Mouse (Mus musculus): ENCODE measurements at regions not wholly inside any gene's neighbourhood (a gene's known extent, or its start where the extent isn't known, plus 50 kb on each side); places are given as distances from the start of the nearest gene placed in this dataset.
"Not testable (repeated sequence)": the region's sequence is repeated elsewhere in the genome, so short reads cannot be mapped to it uniquely, and the experiment has no call there.

DNA sequence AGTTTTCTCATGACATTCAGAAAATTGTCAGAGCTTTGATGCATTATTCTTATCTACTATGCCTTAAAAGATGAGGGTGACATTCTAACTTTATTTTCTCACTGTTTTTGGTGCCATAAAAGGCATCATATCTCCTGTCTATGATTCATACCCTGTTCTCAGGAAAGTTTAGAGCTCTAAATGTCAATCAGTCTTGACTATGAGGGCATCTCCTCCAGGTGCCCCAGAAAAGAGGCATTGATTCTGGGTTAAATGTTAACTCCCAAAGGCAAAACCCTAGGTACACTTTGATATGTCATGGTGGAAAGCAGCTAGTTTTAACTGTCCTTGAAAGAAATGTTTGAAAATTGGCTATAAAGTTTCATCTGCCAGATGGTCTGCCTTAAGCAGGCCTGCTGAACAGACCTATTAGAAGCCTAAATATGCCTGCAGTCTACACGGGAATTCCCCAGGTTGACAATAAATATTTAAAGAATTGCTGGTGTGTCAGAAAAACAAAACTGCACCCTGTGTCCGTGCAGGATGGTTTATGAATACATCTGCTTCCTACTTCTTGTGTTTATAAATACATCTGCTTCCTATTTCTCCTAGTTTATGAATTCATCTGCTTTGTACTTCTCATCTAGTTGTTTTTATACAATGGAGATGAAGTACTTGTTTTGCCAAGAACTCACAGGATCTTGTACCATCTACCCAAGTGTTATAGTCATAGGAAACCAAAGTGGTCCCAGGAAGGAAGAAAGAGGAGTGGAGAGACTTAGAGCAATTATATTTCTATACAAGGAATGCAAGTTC lies 172.3 kb downstream of the Snca start:
- DNase-seq: no peak

DNA sequence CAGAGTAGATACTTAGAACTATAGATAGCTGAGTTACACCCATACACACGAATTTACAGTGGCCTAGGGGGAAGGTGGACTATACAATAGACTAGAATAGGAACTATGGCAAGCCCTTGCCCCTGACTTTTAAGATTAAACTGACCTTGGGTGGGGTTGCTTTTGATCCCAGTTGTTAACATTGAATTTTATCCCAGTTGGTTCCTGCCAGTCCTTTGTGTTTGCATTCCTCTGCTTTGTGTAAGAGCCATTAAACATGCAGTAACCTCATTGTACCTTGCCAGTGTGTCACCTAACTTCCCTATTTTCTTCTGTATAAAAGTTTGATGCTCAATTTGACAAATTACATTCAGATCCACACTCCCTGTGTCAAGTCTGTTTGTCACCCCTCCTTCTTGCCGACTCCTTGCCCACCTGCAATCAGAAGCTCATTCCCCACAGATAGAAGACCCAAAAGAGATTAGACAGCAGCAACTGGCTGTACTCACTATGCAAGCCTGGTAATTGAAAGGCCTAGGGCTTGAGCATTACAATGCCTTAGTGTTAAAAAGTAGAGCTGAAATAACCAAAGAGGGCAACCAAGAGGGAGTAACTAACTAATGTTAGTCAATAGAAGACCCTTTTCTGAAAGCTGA lies 182.6 kb downstream of the Snca start:
- not testable (repeated sequence) for DNase-seq

DNA sequence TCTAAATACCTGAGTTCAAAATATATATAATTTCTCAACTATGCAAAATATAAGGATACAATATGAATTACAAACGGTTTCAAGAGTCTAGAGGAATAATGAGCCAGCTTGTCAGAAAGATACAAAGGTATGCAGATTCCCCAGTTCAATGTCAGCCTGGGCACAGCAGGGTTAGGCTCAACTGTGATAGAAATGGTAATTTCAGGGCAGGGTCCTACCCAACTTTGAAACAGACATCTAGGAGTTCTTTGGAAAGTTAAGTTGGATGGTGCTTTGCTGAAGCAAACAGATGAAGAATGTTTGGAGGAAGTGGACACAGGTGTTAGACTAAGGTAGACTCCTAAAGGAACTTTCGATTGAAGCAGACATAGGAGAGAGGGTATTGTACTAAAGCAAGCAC lies 187.4 kb downstream of the Snca start:
- DNase-seq: no peak

DNA sequence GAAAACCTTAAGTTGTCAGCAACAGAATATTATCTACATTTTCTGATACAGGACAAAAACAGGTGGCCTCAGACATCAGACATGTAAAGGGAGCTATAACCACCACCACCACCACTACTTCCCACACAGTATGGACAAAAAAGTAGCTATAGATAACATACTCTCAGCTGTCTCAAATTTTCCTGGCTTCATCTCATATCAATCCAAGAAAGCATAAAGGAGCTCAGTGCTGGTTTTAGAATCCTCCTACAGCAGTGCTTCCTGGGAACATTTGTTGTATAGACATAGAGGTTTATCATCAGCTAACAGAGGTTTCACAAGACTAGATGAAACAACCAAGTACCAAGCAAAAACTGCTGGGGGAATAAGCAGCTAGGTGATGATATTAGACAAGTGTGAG lies 213.3 kb downstream of the Snca start:
- DNase-seq: no peak

DNA sequence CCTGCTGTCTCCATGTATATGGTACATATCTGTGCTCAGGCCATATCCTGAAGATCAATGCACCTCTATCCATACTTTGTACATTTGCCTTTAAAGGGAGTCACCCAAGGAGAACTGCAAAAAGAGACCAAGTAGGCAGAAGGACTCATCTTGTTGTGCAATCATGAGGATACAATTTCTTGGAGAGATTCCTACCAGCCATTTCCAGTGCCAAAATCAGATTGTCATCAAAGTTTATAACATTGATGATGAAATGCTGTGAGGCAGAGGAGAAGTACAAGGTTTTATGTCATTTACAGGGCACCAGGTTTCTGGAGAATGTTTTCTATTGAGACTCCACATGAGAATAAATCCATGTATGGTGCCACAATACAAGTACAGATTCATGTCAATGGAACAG lies 229.5 kb downstream of the Snca start:
- no peak for DNase-seq

DNA sequence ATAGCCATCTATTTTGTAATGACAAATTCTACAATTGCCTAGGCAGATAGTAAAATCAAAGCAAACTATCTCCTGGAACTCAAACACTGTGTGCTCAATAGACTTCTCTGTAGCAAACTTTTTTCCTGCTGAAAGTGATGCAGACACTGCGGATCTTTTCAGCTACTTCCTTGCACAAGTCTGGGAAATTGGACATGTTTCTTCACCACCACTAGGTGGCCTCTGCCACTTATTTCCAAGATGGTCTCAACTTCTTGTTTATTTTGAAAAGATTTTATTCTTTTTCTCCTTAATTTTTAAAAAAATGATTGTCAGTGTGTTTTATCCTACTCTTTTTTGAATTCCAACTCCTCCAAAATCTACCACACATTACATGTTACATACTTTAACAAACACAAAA lies 265.4 kb downstream of the Snca start:
- no peak for DNase-seq

DNA sequence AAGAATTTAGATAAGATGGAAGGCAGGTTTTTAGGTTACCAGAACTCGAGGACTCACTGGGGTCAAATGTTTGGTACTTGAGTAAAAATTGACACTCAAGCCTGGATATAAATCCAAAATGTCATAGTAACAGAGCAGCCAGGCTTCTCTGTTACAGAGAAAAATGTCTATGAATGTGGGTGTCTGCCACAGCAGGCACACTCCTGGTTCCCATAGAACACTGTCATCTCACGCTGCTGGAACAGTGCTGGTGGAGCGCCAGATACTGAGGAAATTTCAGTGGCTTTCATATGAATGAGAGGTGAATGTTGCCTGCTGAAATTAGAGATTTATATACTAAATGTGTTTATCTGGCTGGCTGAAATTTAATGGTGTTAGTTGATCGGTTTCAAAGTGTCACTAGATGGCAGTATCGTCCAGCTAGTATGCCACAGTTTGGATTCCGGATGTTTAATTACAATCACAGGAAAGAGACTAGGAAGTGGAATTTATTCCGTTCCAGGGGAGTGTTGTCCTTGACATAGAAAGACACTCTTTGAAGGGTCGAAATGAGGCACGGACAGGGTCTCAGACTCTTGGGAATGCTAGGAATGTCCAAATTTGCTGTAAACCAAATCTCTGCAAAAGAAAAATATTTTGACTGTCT lies 273.9 kb downstream of the Snca start:
- peak; percentile 4 for DNase-seq

All from right cerebral cortex, postnatal 25 days (tissue).